Mouse (Mus musculus) layer of hippocampus, postnatal 14 days (tissue): ENCODE measurements around the gene Lamb3. TPM values are rescaled to one million over a fixed set of nuclear protein-coding genes. Genes with fewer than 3 reads are reported as not detected.

ENCODE experiments used
- DNase-seq, 2 experiments: peaks; one replicate each; pipeline ENCODE4 v3.0.0; 2021 to 2022; ENCODE audit warnings: low spot score in 2 of 2, mixed read lengths in 1 of 2
- total RNA-seq, 2 experiments: library from RNA; stranded (reverse); gene quantifications; 2 replicates each; pipeline ENCODE4 v1.2.3; 2021

Gene Lamb3
- total RNA-seq, 2 experiments from 2014 or later, result 0.94 to 1.6 TPM

DNA sequence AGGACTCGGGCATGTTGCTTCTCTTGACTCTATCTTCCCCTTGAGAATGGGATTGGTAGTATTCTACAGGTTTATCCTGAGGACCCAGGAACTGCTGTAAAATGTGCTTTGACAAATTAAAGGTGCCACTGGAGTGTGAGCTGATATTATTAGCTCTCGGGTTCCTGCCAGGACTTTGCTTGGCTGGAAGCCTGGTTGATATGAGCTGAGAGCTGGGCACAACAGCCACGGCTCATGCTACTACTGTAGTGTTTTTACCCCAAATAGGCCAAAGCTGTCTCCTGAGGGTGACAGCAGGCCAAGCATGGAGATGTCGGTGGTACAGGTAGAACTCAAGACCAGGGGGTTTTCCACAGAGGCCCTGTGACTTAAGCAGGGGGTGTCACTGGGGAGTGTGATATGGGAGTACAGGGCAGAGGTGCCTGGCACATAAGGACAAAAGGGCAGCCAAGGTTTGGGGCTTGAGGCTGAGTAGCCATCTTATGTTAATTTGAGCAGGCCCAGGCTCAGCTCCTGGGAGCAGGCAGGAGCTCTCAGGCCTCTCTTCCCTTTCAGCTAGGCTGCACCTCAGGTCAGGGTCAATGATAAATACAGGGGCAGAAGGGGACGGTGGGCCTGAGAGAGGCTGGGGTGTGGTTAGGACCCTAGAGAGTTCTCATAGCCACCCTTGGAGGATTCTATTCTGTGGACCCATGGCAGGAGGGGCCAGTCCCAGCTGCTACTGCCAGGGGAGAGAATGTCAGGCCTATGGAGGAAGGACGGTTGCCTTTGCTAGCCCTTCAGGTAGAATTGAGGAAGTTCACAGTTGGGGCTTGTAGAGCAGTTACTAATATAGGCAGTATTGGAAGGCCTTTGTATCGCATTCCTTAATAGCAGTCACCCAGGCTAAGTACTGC lies 128.9 kb downstream of the Lamb3 start:
- DNase-seq, result peak in 1 of 2 experiments; percentile 68

- DNase-seq, result no peak
Measured at GRCm38 (mm10) chr1:193337018-193337321, 129.5 kb downstream of the Lamb3 start.

DNA sequence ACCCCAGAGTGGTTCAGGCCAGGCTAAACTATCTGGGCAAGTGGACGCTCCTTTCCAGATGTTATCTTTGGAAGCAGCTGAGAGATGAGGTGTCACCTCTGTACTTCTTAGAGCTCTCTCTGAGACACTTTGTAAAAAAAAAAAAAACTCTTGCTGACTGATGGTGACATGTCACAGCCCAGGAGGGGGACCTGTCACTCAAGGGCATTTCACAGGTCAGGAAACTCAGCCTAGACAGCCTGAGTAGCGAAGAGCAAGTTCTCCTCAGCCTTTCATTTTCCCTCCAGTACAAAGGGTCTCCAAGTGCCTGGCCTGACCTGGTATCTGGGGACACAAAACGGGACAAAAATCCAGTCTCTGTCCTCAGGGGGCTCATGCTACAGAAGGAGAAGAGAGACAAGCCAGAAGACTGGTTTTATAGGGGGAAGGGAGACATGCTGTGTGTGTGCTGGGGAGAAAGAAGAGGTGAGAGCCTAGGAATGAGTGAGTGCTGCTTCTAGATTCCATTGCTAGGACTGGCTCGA lies 130.3 kb downstream of the Lamb3 start:
- DNase-seq, result no peak

DNA sequence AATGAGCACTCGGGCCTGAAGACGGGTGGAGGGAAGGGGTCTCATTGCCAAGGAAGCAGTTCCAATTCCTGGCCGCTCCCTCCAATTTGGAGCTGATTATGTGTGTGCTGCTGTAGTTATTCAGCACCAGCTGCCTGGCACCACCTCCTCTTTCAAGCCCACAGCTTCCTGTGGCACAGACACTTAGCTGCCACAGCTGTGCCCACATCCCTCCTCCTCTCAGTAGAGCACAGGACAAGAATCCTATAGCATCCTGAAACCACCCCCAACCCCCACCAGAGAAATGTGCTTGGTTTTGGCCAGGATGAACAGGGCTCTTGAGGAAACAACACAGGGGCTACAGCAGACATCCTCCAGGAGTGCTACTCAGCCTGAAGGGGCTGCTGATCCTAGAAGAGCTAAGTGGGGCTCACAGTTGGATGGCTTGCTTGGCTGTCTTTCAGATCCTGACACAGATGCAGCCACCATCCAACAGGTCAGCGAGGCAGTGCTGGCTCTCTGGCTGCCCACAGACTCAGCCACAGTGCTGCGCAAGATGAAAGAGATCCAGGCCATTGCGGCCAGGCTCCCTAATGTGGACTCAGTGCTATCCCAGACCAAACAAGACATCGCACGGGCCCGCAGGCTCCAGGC lies 131.0 kb downstream of the Lamb3 start:
- peak in 1 of 2 experiments; percentile 62 for DNase-seq

DNA sequence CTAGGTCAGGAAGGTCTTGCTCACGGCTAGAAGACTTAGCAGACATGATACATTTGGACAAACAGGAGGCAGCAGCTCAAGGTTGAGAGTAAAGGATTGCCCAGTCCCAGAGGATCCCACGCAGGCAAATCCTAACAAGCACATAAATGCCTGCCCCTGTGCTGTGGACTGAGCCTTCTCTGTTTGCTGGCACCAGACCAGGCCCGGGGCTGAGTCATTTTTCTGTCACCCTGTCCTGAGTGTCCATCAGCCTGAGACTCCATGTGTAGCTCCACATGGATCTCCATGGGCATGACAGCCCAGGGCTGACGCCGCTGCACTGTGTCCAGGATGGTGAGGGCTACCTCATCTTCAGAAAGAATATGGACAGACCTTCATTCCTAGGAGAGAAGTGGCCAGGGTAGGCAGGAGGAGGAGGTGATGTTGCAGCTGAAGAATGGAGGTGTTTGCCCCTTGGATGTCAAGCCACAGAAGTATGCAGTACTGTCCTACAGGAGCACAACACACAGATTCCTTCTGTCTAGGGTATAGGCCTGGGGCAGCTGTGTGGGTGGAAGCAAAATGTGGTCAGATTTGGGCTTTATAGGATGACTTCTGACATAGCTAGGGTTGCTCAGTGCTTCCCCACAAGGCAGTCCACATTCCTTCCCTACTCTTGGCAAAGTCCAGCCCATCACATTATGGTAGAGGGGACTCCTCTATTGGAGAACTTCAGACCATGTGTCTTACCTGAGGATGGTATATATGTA lies 134.9 kb downstream of the Lamb3 start:
- no peak for DNase-seq

DNA sequence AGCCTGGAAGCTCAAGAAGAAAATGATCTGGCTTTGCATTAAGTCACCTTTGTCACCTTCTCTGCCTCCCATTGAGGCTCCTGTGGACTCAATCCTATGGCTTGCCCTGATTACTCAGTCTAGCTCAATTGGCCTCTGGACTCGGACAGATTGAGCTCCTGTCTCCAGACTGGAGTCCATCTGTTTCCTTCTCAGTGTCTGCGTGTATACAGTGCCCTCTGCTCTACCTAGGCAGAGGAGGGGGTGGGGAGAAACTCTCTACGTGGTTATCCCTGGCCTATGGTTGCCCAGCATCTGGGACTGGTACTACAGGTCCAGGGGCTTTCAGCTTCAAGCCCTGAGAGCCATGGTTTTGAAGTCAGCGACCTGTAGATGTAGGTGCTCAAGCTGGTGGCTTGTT lies 136.4 kb downstream of the Lamb3 start:
- DNase-seq, result no peak

DNA sequence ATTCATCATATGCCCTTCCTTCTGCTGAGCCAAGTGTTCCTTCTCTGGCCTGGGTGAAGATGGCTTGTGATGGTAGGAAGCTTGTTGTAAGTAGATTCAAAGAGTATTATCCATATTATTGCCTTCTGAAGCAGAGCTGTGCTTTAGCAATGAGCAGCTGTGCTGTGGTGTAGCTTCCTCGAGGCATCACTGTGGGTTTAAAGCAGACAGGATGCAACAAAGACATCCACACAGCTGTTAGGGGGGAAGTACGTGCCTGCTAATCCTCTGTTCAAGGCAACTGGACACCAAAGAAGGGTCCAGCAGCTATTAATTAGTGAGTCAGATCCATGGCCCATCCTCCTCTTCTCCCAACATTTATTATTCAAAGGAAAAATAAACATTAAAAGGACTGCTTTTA lies 137.5 kb downstream of the Lamb3 start:
- DNase-seq, result no peak

- no peak for DNase-seq
Measured at GRCm38 (mm10) chr1:193346908-193347307, 139.4 kb downstream of the Lamb3 start.

DNA sequence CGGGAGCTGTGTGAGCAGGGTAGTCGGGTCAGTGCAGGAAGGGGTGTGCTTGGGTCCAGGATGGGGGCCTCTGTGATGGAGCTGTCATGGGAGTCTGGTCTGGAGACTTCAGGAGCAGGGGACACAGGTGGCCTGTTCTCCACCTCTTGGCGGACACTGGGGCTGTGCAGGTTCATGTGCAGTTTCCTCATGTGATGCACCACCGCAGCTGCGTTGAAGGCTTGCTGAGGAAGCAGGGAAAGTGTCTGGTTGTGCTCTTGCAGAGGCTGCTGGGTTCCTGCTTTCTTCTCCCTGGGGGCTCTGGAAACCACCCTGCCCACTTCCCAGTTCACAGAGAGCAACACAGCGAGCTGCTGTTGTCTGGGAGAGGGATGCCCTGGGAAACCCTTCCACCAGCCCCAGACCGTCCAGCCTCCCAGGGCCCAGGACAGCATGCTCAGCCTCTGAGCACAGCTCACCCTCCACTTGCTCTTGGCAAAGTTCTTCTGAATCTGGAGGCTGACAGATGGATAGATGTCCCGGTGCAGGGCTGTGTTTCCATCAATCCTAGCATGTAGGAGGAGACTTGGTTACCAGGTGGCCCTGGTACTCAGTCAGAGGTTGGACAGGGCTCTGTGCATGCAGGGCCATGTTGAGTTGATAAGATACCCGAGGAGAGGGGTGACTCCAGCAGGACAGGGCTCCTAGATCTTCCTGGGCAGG lies 140.9 kb downstream of the Lamb3 start:
- no peak for DNase-seq

GRCm38 (mm10) chr1:193349702-193350545 lies 142.4 kb downstream of the Lamb3 start:
- no peak for DNase-seq

- DNase-seq, result peak in 1 of 2 experiments; percentile 60
Measured at GRCm38 (mm10) chr1:193350546-193350801, 143.0 kb downstream of the Lamb3 start.

DNA sequence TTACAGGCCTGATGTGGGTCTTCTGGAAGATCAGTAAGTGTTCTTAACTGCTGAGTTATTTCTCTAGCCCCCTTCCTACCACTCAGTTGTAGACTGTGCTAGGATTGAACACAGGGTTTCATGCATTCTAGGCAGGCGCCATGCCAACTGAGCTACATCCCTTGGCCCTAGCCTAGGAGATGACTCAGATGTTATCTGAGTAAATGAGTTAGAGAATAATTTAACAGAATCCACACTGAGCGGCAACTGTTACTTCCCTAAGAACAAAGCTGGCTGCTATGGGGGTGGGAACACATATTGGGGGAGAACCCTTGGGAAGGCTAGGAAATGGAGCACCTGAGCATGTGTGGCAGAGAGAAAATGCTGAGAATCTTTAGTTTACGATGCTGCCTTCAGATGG lies 144.1 kb downstream of the Lamb3 start:
- peak in 1 of 2 experiments; percentile 54 for DNase-seq

DNA sequence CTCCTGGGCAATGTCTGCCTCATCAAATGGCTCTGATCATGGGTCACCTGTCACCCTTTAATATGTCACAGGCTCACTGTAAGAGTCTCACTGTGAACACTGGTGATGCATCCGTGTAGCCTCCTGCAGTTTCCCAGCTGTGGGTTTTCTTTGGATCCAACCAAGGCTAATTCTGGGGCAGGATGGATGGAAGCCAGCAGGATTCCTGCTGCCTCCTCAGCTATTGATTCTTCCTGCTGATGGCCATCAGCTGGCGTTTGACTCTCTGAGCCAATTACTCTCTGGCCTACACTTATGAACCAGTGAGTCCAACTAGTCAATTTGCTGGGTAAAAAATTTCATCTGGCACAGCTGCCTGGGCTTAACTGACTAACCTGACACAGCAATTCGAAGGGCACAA lies 151.7 kb downstream of the Lamb3 start:
- no peak for DNase-seq

GRCm38 (mm10) chr1:193361181-193361580 lies 153.7 kb downstream of the Lamb3 start:
- DNase-seq, result no peak

DNA sequence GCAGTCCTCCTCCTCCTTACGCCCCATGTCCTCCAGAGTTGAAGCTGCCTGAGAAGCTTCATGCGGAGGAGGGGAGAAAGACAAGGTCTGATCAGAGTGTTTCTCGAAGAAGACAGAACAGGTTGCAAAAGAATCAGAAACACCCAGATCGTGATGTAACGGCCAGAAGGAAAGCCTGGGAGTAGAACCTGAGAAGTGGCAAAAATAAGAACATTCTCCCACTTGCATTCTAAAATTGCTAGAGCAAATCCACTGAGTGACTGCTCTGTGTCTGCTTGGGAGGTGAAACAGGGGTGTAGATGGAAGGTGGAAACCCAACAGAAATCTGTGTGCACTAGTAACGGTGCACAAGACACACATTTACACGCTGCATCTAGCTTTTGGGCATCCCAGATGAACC lies 154.6 kb downstream of the Lamb3 start:
- no peak for DNase-seq

- DNase-seq, result no peak
Measured at GRCm38 (mm10) chr1:193363801-193364231, 156.3 kb downstream of the Lamb3 start.

DNA sequence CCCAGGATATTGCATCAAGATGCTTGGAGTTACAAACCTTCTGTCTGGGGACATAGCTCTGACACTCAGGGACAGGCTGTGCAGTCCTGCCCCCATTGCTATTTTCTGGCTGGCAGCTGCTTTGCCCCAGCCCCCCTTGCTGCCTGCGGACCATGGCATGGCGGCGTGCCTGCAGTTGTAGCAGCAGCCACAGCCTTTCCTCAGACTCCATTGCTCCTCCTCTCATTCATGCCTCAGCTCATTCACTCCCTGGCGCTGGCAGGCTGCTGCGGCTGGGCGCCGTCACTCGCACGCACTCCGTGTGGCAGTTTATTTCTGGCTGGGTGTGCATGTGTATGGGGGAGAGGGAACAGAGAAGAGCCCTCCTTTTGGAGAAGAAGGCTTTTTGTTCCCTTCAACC lies 160.6 kb downstream of the Lamb3 start:
- peak; percentile 68 to 78 for DNase-seq

DNA sequence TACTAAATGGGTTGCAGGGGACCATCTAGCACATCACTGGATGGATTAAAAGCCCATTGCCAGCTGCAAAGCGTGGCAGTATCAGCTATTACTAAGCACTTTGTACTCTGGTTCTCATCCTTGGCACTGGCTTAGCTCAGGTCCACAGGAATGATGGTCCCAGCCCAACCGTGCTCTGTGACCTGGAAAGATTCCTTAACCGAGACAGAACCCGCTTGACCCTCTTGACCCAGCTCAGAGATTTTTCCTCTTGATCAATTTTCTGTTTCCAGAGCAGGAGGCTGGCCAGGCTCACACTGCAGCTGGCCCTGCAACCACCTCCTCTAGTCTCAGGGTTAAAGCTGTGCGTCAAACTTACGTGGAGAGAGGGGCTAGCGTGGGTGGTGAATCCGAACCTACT lies 161.6 kb downstream of the Lamb3 start:
- no peak for DNase-seq

GRCm38 (mm10) chr1:193370096-193370495 lies 162.6 kb downstream of the Lamb3 start, which contains the start of gene Camk1g:
Gene Camk1g, minus strand, starts transcription at chr1:193370298.
- peak; percentile 57 to 77 for DNase-seq

- no peak for DNase-seq
Measured at GRCm38 (mm10) chr1:193373906-193374413, 166.5 kb downstream of the Lamb3 start.
